Mouse (Mus musculus): ENCODE results near the gene Megf8.

Megf8 gene

DNA sequence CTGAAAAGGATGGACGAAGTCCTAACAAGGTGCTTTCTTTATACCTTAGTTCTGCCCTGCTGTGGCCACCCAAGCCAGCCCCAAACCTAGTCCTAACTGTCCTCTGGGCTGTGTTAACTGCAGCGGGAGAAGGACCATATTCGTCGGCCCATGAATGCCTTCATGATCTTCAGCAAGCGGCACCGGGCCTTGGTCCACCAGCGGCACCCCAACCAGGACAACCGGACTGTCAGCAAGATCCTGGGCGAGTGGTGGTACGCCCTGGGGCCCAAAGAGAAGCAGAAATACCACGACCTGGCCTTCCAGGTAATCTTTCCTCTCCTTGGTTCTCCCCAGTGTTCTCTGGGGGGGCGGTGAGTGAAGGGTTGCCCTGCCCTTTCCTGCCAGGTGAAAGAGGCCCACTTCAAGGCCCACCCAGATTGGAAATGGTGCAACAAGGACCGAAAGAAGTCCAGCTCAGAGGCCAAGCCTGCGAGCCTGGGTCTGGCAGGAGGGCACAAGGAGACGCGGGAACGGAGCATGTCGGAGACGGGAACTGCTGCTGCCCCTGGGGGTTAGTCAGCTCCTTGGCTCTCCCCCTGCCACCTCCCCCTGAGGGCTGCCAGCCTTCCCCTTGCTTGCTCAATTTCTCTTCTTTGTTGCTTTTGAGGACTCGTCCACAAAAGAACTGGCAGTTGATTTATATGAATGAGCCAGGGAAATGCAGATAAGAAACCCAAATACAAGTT, 31.3 kb upstream of the Megf8 start:
- Histone ChIP-seq H3K36me3 (ENCODE audit: control insufficient read depth, insufficient read depth, low read length, poor library complexity, severe bottlenecking) (peaks cover 10% of the 10 kb centered on the region), H3K27me3 (ENCODE audit: control insufficient read depth, insufficient read depth, low read length, poor library complexity, severe bottlenecking) (no peaks in the 10 kb centered on the region)
- DNase-seq (ENCODE audit: low read depth, low spot score): no peak

DNA sequence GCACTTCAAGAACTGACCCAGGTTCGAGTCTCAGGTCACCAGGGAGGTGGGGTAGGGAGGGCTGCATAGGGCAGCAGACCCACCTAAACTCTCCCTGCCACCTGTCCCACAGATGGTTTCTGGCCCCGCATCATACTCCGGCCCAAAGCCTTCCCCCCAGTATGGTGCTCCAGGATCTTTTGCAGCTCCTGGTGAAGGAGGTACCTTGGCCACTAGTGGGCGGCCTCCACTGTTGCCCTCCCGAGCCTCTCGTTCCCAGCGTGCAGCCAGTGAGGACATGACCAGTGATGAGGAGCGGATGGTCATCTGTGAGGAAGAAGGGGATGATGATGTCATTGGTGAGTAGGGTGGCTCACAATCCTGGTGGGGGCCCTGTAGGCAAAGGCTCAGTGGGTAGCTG, 30.0 kb upstream of the Megf8 start:
- DNase-seq (ENCODE audit: low read depth, low spot score): no peak
- H3K27me3 ChIP-seq (ENCODE audit: control insufficient read depth, insufficient read depth, low read length, poor library complexity, severe bottlenecking): no peaks in the 10 kb centered on the region
- H3K36me3 ChIP-seq (ENCODE audit: control insufficient read depth, insufficient read depth, low read length, poor library complexity, severe bottlenecking): peaks cover 14% of the 10 kb centered on the region

DNA sequence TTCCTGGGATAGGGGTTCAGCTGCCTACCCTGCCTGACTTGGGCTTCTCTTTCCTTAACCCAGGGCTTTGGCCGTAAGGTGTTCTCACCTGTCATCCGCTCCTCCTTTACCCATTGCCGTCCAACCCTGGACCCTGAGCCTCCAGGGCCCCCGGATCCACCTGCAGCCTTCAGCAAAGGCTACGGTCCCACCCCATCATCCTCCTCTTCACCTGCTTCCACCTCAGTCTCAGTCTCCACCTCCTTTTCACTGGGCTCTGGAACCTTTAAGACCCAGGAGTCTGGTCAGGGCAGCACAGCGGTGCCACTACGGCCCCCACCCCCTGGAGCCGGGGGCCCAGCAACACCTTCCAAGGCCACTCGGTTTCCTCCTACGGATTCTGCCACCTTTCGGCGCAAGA, 29.0 kb upstream of the Megf8 start:
- Histone ChIP-seq H3K36me3 (ENCODE audit: control insufficient read depth, insufficient read depth, low read length, poor library complexity, severe bottlenecking) (peaks cover 14% of the 10 kb centered on the region), H3K27me3 (ENCODE audit: control insufficient read depth, insufficient read depth, low read length, poor library complexity, severe bottlenecking) (no peaks in the 10 kb centered on the region)
- no peak for DNase-seq (ENCODE audit: low read depth, low spot score)

DNA sequence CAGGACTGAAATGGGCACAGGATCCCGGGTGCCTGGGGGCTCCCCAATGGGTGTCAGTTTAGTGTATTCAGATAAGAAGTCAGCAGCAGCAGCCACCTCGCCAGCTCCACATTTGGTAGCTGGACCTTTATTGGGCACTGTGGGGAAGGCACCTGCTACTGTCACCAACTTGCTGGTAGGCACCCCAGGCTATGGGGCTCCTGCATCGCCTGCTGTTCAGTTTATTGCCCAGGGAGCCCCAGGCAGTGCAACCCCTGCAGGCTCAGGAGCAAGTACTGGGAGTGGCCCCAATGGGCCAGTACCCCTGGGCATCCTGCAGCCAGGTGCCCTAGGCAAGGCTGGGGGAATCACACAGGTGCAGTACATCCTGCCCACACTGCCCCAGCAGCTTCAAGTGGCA, 28.2 kb upstream of the Megf8 start:
- DNase-seq (ENCODE audit: low read depth, low spot score): no peak
- no peaks in the 10 kb centered on the region for H3K27me3 ChIP-seq (ENCODE audit: control insufficient read depth, insufficient read depth, low read length, poor library complexity, severe bottlenecking)
- H3K36me3 ChIP-seq (ENCODE audit: control insufficient read depth, insufficient read depth, low read length, poor library complexity, severe bottlenecking): peaks cover 14% of the 10 kb centered on the region

DNA sequence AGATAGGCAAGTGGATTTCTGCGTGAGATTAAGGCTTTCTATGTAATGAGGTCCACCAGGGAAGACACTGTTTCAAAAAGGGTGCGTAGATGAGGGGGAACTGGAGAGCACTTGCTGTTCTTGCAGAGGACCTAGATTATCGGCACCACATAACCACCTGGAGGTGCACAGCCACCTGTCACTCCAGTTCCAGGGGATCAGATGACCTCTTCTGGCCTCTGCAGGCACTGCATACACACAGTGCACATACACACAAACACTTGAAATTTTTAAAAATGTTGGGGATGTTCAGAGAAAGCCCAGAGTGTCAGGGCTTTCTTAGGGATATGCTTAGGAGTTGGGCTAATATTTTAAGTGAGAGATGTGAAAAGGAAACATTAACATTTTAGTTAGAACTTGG, 27.0 kb upstream of the Megf8 start:
- no peak for DNase-seq (ENCODE audit: low read depth, low spot score)
- peaks cover 14% of the 10 kb centered on the region for H3K36me3 ChIP-seq (ENCODE audit: control insufficient read depth, insufficient read depth, low read length, poor library complexity, severe bottlenecking)
- no peaks in the 10 kb centered on the region for H3K27me3 ChIP-seq (ENCODE audit: control insufficient read depth, insufficient read depth, low read length, poor library complexity, severe bottlenecking)

DNA sequence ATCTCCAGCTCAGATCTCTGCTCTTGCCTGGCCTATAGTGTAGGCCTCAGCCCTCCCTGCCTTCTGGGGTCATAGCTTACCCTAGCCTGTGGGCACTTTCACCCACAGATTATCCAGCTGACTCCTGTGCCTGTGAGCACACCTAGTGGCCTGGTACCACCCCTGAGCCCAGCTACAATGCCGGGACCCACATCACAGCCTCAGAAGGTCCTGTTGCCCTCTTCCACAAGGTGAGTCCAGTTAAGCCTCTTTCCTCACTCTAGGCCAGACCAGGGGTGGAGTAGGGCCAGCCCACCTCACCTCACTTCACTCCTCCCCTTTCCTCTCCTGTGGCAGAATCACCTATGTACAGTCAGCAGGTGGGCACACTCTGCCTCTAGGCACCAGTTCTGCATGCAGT, 26.5 kb upstream of the Megf8 start:
- no peaks in the 10 kb centered on the region for H3K27me3 ChIP-seq (ENCODE audit: control insufficient read depth, insufficient read depth, low read length, poor library complexity, severe bottlenecking)
- DNase-seq (ENCODE audit: low read depth, low spot score): no peak

DNA sequence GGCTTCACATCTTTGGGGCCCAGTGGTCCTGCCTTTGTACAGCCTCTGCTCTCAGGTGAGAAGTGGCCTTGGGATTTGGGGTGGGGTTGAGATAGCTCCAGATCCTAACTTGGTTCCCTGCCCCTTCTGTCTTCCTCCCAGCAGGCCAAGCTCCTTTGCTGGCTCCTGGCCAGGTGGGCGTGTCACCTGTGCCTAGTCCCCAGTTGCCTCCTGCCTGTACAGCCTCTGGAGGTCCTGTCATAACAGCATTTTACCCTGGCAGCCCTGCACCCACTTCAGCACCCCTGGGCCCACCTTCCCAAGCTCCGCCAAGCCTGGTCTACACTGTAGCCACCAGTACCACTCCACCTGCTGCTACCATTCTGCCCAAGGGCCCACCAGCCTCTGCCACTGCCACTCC, 26.1 kb upstream of the Megf8 start:
- Histone ChIP-seq H3K36me3 (ENCODE audit: control insufficient read depth, insufficient read depth, low read length, poor library complexity, severe bottlenecking) (peaks cover 12% of the 10 kb centered on the region), H3K27me3 (ENCODE audit: control insufficient read depth, insufficient read depth, low read length, poor library complexity, severe bottlenecking) (no peaks in the 10 kb centered on the region)
- no peak for DNase-seq (ENCODE audit: low read depth, low spot score)

More for the DNA sequence above, 26.5 kb upstream of the Megf8 start:
- peaks cover 14% of the 10 kb centered on the region for H3K36me3 ChIP-seq (ENCODE audit: control insufficient read depth, insufficient read depth, low read length, poor library complexity, severe bottlenecking)

DNA sequence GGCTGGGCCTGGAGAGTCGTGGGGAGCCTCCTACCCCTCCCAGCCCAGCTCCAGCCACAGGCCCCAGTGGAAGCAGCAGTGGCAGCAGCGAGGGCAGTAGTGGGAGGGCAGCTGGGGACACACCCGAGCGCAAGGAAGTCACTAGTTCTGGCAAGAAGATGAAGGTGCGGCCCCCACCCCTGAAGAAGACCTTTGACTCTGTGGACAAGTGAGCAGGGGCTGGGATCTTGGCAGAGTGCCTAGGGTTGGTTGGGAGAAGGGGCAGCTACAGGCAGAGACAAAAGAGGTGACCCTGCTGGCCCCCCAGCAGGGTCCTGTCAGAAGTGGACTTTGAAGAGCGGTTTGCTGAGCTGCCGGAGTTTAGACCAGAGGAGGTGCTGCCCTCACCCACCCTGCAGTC, 24.9 kb upstream of the Megf8 start:
- Histone ChIP-seq H3K27me3 (ENCODE audit: control insufficient read depth, insufficient read depth, low read length, poor library complexity, severe bottlenecking) (no peaks in the 10 kb centered on the region), H3K36me3 (ENCODE audit: control insufficient read depth, insufficient read depth, low read length, poor library complexity, severe bottlenecking) (peaks cover 9% of the 10 kb centered on the region)
- DNase-seq (ENCODE audit: low read depth, low spot score): no peak

DNA sequence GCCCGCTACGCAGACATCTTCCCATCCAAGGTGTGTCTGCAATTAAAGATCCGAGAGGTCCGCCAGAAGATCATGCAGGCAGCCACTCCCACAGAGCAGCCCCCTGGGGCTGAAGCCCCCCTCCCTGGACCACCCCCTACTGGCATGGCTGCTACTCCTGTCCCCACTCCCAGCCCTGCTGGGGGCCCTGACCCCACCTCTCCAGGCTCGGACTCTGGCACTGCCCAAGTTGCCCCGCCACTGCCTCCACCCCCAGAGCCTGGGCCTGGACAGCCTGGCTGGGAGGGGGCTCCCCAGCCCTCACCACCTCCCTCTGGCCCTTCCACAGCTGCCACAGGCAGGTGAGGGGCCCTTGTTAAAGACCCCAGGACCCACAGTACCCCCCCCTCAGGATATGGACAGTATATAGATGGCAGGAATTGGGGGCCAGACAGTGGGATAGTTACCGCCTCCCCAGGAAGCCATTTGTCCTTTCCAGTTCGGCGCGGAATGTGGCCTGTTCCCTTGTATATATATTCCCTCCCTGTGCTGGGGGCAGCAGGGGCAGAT, 23.7 kb upstream of the Megf8 start:
- no peak for DNase-seq (ENCODE audit: low read depth, low spot score)
- peaks cover 6% of the 10 kb centered on the region for H3K36me3 ChIP-seq (ENCODE audit: control insufficient read depth, insufficient read depth, low read length, poor library complexity, severe bottlenecking)

DNA sequence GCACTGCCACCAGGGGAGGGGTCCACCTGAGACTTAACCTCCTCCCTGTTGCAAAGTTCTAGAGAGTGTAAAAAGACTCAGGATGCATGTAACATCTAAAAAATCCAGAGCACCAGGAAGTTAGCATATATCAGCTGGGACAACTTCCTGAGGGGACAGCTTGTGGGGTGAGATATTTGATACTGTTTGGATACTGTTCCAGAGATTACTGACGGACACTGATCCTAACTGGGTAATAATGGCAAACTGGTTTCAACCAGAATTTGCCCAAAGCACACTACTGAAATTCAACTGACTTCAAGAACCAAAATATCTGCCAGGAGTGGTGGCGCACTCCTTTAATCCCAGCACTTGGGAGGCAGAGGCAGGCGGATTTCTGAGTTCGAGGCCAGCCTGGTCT, 22.5 kb upstream of the Megf8 start:
- DNase-seq (ENCODE audit: low read depth, low spot score): no peak
- H3K27me3 ChIP-seq (ENCODE audit: control insufficient read depth, insufficient read depth, low read length, poor library complexity, severe bottlenecking): no peaks in the 10 kb centered on the region
- peaks cover 4% of the 10 kb centered on the region for H3K36me3 ChIP-seq (ENCODE audit: control insufficient read depth, insufficient read depth, low read length, poor library complexity, severe bottlenecking)

More for the DNA sequence above, 23.7 kb upstream of the Megf8 start:
- no peaks in the 10 kb centered on the region for H3K27me3 ChIP-seq (ENCODE audit: control insufficient read depth, insufficient read depth, low read length, poor library complexity, severe bottlenecking)

DNA sequence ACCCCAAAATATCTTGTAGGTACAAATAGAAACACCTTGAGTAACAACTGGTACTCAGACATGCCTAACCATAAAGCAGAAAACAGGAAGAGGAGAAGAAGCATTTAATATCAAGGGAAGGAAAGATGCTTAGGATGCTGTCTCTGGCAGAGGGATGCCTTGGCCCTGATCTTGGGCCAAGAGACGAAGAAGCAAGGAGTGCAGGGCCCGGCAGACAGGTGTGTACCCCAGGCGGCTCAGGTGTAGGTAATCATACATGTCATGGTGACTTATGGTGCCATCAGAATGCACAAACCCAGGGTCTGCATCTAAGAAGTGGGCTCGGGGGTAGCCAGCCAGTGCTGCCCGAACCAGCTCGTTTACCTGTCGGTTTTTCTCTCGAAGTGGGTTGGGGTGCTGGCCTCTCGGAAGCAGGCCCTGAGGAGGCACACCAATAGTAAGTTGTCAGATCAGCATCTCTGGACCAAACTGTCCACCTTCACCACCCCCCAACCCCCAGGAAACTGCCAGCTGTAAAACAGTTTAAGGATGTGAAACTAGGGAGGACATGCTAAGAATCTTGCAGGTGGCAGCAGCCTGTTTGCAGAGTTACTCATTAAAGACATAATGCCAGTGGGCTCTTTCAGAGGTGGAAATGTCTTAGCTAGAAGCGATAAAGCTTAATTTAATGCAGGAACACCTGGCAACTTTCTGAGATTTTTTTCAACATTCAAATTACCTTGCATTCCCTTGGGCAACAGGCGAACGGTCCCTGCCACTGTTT, 21.8 kb upstream of the Megf8 start:
- H3K27me3 ChIP-seq (ENCODE audit: control insufficient read depth, insufficient read depth, low read length, poor library complexity, severe bottlenecking): no peaks in the 10 kb centered on the region
- H3K36me3 ChIP-seq (ENCODE audit: control insufficient read depth, insufficient read depth, low read length, poor library complexity, severe bottlenecking): peaks cover 4% of the 10 kb centered on the region
- DNase-seq (ENCODE audit: low read depth, low spot score): peak; percentile 68

DNA sequence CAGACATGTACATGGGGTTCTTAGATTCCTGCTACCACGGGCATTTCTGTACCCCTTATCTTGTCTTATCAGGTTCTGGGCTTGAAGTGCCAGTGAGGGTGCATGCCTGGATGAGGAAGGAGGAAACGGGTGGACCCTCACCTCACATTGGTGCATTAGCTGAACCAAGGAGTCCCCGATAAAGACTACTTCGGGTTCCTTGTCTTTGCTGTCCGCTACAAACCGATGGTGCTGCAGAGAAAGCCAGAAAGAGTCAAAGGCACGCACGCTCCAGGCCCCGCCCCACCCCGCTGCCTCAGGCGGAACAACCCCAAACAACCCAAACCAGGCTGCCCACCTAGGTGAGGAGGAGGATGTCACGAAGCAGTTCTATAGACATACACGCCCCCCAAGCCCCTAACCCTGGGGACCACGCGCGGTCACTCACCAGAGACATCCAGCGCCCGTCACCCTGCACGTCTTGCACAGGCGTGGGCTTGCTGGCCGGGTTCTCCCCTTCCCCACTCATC, 20.0 kb upstream of the Megf8 start:
- no peaks in the 10 kb centered on the region for H3K27me3 ChIP-seq (ENCODE audit: control insufficient read depth, insufficient read depth, low read length, poor library complexity, severe bottlenecking)
- peak; percentile 48 for DNase-seq (ENCODE audit: low read depth, low spot score)

DNA sequence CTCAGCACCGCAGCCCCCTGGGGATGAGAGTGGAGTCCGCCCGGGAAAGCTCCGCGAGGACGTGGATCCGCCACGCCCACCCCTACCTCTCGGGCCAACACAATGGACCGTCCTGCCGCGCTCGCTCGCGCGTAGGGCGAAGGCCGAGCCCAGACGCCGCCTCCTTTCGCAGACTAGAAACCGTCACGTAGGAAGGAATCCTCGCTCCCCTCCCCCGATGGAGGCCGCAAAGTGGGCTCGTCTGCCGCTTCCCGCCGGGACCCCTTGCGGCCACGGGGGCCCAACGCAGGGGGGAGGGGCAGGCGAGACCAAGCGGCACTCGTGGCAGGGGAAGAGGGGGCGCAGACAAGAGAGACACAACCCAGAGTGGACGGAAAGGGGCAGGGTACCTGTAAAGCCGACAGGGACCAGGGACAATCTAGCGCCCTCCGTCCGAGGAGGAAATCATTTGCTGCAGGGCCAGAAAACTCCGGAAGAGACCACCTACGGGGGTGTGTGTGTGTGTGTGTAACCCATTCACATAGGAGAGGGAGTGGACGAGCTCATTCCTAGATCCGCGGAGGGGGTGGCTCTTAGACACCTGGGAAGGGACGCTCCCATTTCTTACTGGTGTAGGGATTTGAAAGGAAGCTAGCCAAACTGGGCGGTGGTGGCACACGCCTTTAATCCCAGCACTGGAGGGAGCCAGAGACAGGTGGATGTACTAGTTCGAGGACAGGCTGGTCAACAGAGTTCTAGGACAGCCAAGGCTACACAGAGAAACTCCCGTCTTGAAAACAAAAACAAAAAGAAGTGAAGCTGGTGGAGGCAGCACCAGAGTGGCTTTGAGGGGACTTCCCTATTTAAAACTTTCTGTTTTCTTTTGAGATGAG, 19.3 kb upstream of the Megf8 start, which contains the start of gene Pafah1b3:
TSS of gene Pafah1b3 (minus strand) at position 533 of the 872 bp plus-strand sequence.
- peak; percentile 66 for DNase-seq (ENCODE audit: low read depth, low spot score)
- Histone ChIP-seq H3K27me3 (ENCODE audit: control insufficient read depth, insufficient read depth, low read length, poor library complexity, severe bottlenecking) (no peaks in the 10 kb centered on the region), H3K36me3 (ENCODE audit: control insufficient read depth, insufficient read depth, low read length, poor library complexity, severe bottlenecking) (no peaks in the 10 kb centered on the region)

More for the DNA sequence above, 20.0 kb upstream of the Megf8 start:
- no peaks in the 10 kb centered on the region for H3K36me3 ChIP-seq (ENCODE audit: control insufficient read depth, insufficient read depth, low read length, poor library complexity, severe bottlenecking)

DNA sequence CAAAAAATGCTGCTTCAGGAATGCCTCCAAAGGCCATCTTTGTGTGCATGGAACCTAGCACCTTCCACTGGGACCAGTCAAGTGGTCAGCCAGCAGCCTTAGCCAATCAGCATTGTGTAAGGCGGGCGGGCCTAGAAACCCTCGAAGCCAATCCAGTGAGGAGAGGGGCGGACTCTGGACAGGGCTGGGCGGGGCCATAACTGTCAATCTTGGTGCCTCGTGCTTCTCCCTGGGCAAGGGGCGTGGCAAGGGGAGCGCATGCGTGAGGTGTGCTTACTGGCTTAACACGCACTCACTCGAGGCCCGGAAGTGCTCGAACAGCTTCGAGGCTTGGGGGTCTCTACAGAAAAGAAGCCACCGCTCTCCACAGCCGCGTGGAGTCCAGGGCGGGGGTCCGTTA, 15.9 kb upstream of the Megf8 start, which contains the start of gene Prr19:
TSS of gene Prr19 (plus strand) at position 349 of the 400 bp plus-strand sequence.
- no peak for DNase-seq (ENCODE audit: low read depth, low spot score)
- Histone ChIP-seq H3K36me3 (ENCODE audit: control insufficient read depth, insufficient read depth, low read length, poor library complexity, severe bottlenecking) (no peaks in the 10 kb centered on the region), H3K27me3 (ENCODE audit: control insufficient read depth, insufficient read depth, low read length, poor library complexity, severe bottlenecking) (no peaks in the 10 kb centered on the region)

Data from splenic B cell, adult 2 months (primary cell).